In the genomic region with DNA sequence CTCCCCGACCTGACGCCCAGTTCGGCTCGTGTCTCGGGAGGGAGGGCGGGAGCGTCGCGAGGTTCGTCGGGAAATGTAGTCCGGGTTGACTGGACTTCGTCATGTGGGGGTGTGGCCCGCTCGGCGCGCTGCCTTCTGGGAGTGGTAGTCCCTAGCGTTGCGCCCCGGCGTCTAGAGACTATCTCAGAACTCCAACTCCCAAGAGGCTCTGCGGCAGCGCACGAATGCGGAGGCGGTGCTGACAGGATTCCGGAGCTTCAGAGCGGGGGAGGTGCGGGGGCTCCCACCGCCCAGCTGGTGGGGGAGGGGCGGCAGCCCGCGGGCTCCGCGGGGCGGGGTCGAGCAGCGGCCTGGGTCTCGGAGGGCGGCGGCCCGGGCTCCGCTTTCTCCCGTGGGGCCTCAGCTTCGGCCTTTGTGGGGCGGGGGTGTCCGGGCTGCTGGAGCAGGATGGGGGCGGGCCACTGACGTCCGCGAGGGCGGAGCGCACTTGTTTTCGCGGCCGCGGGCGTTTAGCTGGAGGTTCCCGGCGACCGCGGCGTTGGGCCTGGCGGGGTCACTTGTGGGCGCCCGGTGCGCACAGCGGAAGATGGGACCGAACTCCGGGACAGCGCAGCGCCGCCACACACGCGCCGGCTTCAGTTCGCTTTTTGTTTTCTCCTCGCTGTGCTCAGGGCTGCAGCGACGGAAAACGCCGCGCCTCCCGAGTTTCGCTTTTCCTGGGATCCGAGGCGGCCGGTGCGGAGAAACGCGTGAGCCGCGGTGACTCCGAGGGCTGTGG, we compare ENCODE assay signal across 1 mouse cellular context.
TF ChIP-seq lines count a peak whose summit lies in the region.

A gene (minus strand): TSS at position 86 of the 778 bp plus-strand sequence.

TF ChIP-seq in CH12.LX, 34 proteins besides CTCF, POLR2A, EP300 and RAD21 (continued from another document):
- TF ChIP-seq TBP (conservative IDR thresholded peaks at IDR 0.05; ENCODE audit: low read depth, low read length): 0 out of 2 replicates have a peak, but pooled peaks have one; percentile 24
- TF ChIP-seq MYC (IDR thresholded peaks at IDR 0.05; ENCODE audit: low read depth, low read length): peak; percentile 53; the same call in 1 of the 2 replicates
- TF ChIP-seq ZKSCAN1 (IDR thresholded peaks at IDR 0.05; ENCODE audit: borderline replicate concordance, low read depth, low read length): no peak
- peak; percentile 44; the same call in 1 of the 2 replicates for TF ChIP-seq MXI1 (IDR thresholded peaks at IDR 0.05; ENCODE audit: low read depth, low read length)
- no peak for TF ChIP-seq JUND (conservative IDR thresholded peaks at IDR 0.05; ENCODE audit: low read depth, low read length)
- no peak; the same call in 1 of the 2 replicates for TF ChIP-seq USF2 (conservative IDR thresholded peaks at IDR 0.05; ENCODE audit: low read depth, low read length)
- no peak; the same call in 1 of the 2 replicates for TF ChIP-seq NELFE (IDR thresholded peaks at IDR 0.05; ENCODE audit: low read depth, low read length)
- TF ChIP-seq ETS1 (conservative IDR thresholded peaks at IDR 0.05; ENCODE audit: low read depth, low read length): no peak
- no peak for TF ChIP-seq JUN (IDR thresholded peaks at IDR 0.05; ENCODE audit: insufficient read depth, low read depth, low read length)
- no peak for TF ChIP-seq CHD1 (IDR thresholded peaks at IDR 0.05; ENCODE audit: low read depth, low read length)
- TF ChIP-seq BHLHE40 (IDR thresholded peaks at IDR 0.05; ENCODE audit: low read depth, low read length): peak; percentile 43; the same call in 1 of the 2 replicates
- TF ChIP-seq TCF12 (IDR thresholded peaks at IDR 0.05; ENCODE audit: low read depth, low read length): no peak; the same call in 1 of the 2 replicates
- TF ChIP-seq SIN3A (IDR thresholded peaks at IDR 0.05; ENCODE audit: low read length): peak; percentile 60
- TF ChIP-seq POLR2AphosphoS2 (IDR thresholded peaks at IDR 0.05; ENCODE audit: low read depth, low read length): no peak; the same call in 1 of the 2 replicates
- no peak for TF ChIP-seq UBTF (IDR thresholded peaks at IDR 0.05; ENCODE audit: low read depth, low read length)
- TF ChIP-seq PAX5 (IDR thresholded peaks at IDR 0.05; ENCODE audit: low read length): no peak
- TF ChIP-seq ELF1 (IDR thresholded peaks at IDR 0.05; ENCODE audit: low read depth, low read length): peak; percentile 83
- TF ChIP-seq E2F4 (IDR thresholded peaks at IDR 0.05; ENCODE audit: insufficient replicate concordance, low read depth, low read length): no peak
- peak; percentile 34; the same call in 1 of the 2 replicates for TF ChIP-seq USF1 (IDR thresholded peaks at IDR 0.05; ENCODE audit: low read depth, low read length)
- peak; percentile 87; the same call in 1 of the 2 replicates for TF ChIP-seq GABPA (IDR thresholded peaks at IDR 0.05; ENCODE audit: insufficient replicate concordance, low read depth, low read length)
- TF ChIP-seq KAT2A (IDR thresholded peaks at IDR 0.05; ENCODE audit: insufficient replicate concordance, low read length): peak; percentile 98
